Mouse (Mus musculus) hindbrain, embryonic 15.5 days (tissue): ENCODE results near the gene Zfp367. TPM values are rescaled to one million over a fixed set of nuclear protein-coding genes. Genes with fewer than 3 reads are reported as not detected.
A peak's percentile ranks its signal among the peaks of the same experiment; 100 is the strongest.

Experiments used
- ATAC-seq: fragments of 200-750 bp; cut with Nextera tagmentation; 2 replicates; pipeline ENCODE4 v1.8.0; 2017; ENCODE audit warnings: low read depth, moderate number of reproducible peaks, moderate TSS enrichment; ENCODE audit not compliant: low FRiP score
- H3K27ac ChIP-seq: fragments of 300-500 bp; sonication (generic); replicated peaks from 2 replicates; pipeline ENCODE4 v1.5.1; 2015; ENCODE audit warnings: mild to moderate bottlenecking, inconsistent platforms
- H3K27me3 ChIP-seq: fragments of 300-500 bp; sonication (generic); 2 replicates; pipeline ENCODE4 v1.6.1; 2015; ENCODE audit warnings: control low read depth, inconsistent platforms
- H3K36me3 ChIP-seq: fragments of 300-500 bp; sonication (generic); 2 replicates; pipeline ENCODE4 v1.6.1; 2015; ENCODE audit warnings: control low read depth, inconsistent platforms
- H3K4me1 ChIP-seq: fragments of 300-500 bp; sonication (generic); replicated peaks from 2 replicates; pipeline ENCODE4 v1.6.1; 2015; ENCODE audit warnings: control low read depth, inconsistent platforms
- H3K4me2 ChIP-seq: fragments of 300-500 bp; sonication (generic); 2 replicates; pipeline ENCODE4 v1.6.1; 2015; ENCODE audit warnings: moderate library complexity, mild to moderate bottlenecking, inconsistent platforms
- H3K4me3 ChIP-seq: fragments of 300-500 bp; sonication (generic); 2 replicates; pipeline ENCODE4 v1.5.1; 2015; ENCODE audit warnings: mild to moderate bottlenecking, inconsistent platforms
- H3K9ac ChIP-seq: fragments of 300-500 bp; sonication (generic); 2 replicates; pipeline ENCODE4 v1.6.1; 2015; ENCODE audit warnings: inconsistent platforms
- H3K9me3 ChIP-seq: fragments of 300-500 bp; sonication (generic); 2 replicates; pipeline ENCODE4 v1.6.1; 2016; ENCODE audit warnings: control low read depth, inconsistent platforms
- WGBS: fragments of 180-500 bp; shearing (Covaris S2); methylation state at CpG from one replicate; pipeline ENCODE4 v1.1.7; 2015; 5-methylcytosine and 5-hydroxymethylcytosine counted together
- polyA plus RNA-seq: library from polyadenylated mRNA; unstranded; fragments of >200 nt; fragmentation: Nextera tagmentation; extraction: Ambion mirVana; gene quantifications from 2 replicates; pipeline ENCODE4 v1.2.1, GENCODE M21; 2015

Zfp367 gene
- 6.4 and 7.7 TPM in 2 replicates for polyA plus RNA-seq

DNA sequence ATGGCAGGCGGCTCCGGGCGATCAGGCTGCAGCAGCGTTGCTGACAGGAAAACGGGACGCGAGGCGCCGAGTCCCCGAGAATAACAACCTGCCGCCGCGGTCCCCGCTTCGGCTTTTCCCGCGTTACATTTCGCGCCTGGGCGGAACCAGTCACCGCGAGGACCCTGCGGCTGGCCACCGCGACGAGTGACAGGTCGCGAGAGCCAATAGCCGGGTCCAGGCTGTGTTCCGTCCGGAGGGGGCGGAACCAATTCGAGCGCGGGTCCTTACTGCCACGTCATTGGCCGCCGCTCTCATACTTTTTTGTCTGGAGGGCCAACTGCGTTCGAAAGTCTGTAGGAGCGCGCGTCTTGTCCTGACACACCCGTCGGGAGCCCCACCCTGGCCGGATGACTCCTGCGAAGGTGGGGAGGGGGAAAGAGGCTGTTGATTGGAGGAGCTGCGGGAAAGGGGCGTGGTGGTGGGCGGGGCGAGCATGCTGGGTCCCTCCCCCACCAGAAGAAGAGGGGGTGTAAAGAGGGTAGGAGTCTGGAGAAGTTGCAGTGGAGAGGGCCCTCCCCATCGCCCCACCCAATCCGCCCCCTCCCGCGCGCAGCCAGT is at the start of gene Zfp367:
TSS of gene Zfp367 (minus strand) at position 120 of the 600 bp plus-strand sequence.
- WGBS = under 1% methylated on average over 53 of the region's 56 CpGs
- H3K9ac ChIP-seq = peak within 1 kb of the TSS; percentile 57
- H3K36me3 ChIP-seq = no peaks in the 10 kb centered on the region
- H3K4me1 ChIP-seq = peaks cover 16% of the 10 kb centered on the region
- H3K4me2 ChIP-seq = peak within 1 kb of the TSS; percentile 89
- ATAC-seq = peak; percentile 98
- H3K27me3 ChIP-seq = no peaks in the 10 kb centered on the region
- H3K4me3 ChIP-seq = peak within 1 kb of the TSS; percentile 74
- H3K27ac ChIP-seq = peak within 1 kb of the TSS; percentile 65
- H3K9me3 ChIP-seq = no peaks in the 10 kb centered on the region

DNA sequence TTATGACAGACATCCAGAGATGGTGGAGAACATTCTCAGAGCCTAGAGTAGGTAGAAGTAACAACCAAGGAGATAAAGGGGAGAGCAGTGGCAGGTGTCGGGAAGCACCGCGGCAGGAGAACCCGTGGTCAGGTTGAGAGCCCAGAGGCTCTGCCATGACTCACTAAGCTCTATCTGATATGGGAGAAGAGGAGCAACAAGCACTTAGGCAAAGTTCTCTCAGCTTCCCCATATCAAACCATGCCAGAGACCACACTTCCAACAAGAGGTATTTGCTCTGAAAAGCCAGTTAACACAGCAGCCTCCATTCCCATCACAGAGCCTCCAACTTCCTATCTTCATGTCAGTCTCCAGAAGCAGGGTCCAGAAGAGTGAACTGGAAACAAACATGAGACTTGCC is 47.9 kb upstream of the Zfp367 start:
- H3K9ac ChIP-seq = no peak overlapping the region
- H3K27ac ChIP-seq = no peak overlapping the region
- H3K27me3 ChIP-seq = no peaks in the 10 kb centered on the region
- H3K4me3 ChIP-seq = no peak overlapping the region
- H3K4me1 ChIP-seq = no peaks in the 10 kb centered on the region
- H3K36me3 ChIP-seq = no peaks in the 10 kb centered on the region
- H3K9me3 ChIP-seq = no peaks in the 10 kb centered on the region
- ATAC-seq = no peak
- 97% methylated on average over 4 of the region's 4 CpGs for WGBS
- no peak overlapping the region for H3K4me2 ChIP-seq

DNA sequence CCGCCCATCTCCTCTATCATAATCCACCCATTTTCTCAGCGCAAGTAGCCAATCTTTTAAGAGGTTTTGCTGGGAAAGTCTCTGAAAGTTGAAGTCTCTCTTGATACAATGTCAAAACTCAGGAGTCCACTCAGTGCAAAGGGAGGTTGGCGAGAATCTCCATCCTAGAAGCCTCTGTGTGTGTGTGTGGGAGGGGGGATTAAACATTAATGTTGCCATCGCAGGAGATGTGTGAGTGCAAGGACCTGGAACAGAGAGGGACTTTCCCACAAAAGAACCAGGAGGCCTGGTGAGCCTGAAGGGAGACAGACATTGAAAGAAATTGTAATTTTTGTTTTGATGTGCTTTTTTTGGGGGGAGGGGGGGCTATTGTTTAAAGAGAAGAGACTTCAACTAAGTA is 45.3 kb upstream of the Zfp367 start:
- Histone ChIP-seq H3K27me3 (no peaks in the 10 kb centered on the region), H3K9ac (no peak overlapping the region), H3K36me3 (no peaks in the 10 kb centered on the region), H3K9me3 (no peaks in the 10 kb centered on the region), H3K27ac (no peak overlapping the region), H3K4me3 (no peak overlapping the region), H3K4me2 (no peak overlapping the region), H3K4me1 (no peaks in the 10 kb centered on the region)
- 90% methylated on average over 4 of the region's 4 CpGs for WGBS
- ATAC-seq = no peak

DNA sequence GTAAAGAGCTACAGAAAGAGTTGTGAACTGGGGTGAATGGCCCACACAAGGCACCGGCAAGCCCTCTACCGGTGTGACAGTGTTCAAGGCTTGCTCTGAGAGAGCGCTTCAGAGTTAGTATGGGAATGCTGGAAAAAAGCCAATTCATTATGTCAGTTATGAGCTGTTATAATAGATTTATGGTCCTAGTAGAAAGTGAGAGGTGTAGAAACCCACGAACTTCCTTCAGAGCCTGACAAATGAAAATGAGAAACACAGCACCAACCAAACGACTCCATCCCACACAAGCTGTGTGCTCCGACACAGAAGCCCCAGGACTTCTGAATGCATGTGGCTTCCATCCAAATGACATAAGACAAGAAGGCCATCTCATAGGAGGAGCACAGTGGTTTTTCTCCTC is 44.9 kb upstream of the Zfp367 start:
- H3K4me3 ChIP-seq = no peak overlapping the region
- no peaks in the 10 kb centered on the region for H3K36me3 ChIP-seq
- ATAC-seq = no peak
- H3K4me1 ChIP-seq = no peaks in the 10 kb centered on the region
- H3K9ac ChIP-seq = no peak overlapping the region
- H3K27ac ChIP-seq = no peak overlapping the region
- WGBS = 89% methylated on average over 6 of the region's 6 CpGs
- no peak overlapping the region for H3K4me2 ChIP-seq
- H3K27me3 ChIP-seq = no peaks in the 10 kb centered on the region
- no peaks in the 10 kb centered on the region for H3K9me3 ChIP-seq

DNA sequence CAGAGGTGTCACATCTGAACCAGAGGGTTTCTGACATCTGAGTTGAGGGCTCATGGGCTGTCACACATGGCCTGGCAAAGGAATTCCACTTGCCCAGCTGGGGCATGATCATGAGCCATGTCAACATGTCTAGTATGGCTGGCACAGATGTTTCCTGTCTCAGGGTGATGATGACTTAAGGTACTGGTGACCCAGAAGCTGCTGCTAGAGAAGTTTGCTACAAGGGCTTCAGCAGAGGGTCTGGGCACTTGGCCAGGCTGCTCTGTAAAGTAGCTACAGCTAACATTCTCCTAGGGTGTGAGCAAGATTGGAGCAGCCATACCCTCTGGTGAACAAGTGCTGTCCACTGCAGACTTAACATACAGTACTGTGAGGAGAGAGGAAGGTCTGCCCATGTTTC is 34.1 kb upstream of the Zfp367 start:
- H3K36me3 ChIP-seq = peaks cover 49% of the 10 kb centered on the region
- no peaks in the 10 kb centered on the region for H3K9me3 ChIP-seq
- no peak for ATAC-seq
- H3K4me2 ChIP-seq = no peak overlapping the region
- no peaks in the 10 kb centered on the region for H3K27me3 ChIP-seq
- no peak overlapping the region for H3K9ac ChIP-seq
- H3K4me3 ChIP-seq = no peak overlapping the region
- no peak overlapping the region for H3K27ac ChIP-seq
- H3K4me1 ChIP-seq = no peaks in the 10 kb centered on the region

DNA sequence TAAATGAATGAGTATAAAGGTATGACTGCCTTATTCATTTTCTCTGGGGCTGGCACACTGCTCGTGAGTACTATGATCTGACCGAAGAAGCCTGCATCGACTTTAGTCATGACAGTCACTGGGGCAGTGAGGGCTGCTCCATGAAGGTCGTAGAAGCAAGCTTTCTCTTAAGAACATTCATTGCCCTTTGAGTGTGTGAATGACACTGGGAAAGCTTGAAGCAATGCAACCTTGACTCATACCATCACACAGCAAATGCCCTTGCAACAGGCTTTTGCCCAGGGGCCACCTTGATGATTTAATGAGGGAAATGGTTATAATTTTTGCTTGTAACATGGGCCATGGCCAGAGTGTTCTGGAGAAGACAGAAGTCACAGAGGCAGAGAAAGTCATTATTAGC is 33.5 kb upstream of the Zfp367 start:
- no peak overlapping the region for H3K9ac ChIP-seq
- no peak overlapping the region for H3K4me3 ChIP-seq

DNA sequence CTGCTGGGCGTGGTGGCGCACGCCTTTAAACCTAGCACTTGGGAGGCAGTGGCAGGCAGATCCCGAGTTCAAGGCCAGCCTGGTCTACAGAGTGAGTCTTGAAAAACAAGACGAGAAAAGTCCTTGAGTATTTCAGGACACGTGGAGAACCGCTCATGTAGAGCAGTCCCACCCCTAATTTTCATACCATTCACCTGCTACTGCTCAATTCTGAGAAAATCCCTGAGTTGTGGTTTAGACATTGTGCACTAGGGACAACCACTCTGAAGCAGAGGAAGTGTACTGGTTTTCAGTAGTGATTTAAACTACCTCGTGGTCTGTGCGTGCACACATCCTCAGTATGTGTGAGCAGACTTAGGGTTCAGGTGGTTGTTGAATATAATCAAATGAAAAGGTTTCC is 32.6 kb upstream of the Zfp367 start:
- Histone ChIP-seq H3K27ac (no peak overlapping the region), H3K27me3 (no peaks in the 10 kb centered on the region), H3K9me3 (no peaks in the 10 kb centered on the region), H3K4me2 (no peak overlapping the region), H3K4me1 (no peaks in the 10 kb centered on the region), H3K36me3 (peaks cover 52% of the 10 kb centered on the region), H3K9ac (no peak overlapping the region), H3K4me3 (no peak overlapping the region)
- no peak for ATAC-seq
- WGBS = 94% methylated on average over 9 of the region's 9 CpGs

More for the DNA sequence above, 33.5 kb upstream of the Zfp367 start:
- no peak overlapping the region for H3K4me2 ChIP-seq
- no peak overlapping the region for H3K27ac ChIP-seq
- H3K9me3 ChIP-seq = no peaks in the 10 kb centered on the region
- H3K27me3 ChIP-seq = no peaks in the 10 kb centered on the region
- peaks cover 52% of the 10 kb centered on the region for H3K36me3 ChIP-seq
- 91% methylated on average over 4 of the region's 4 CpGs for WGBS
- H3K4me1 ChIP-seq = no peaks in the 10 kb centered on the region
- ATAC-seq = no peak

DNA sequence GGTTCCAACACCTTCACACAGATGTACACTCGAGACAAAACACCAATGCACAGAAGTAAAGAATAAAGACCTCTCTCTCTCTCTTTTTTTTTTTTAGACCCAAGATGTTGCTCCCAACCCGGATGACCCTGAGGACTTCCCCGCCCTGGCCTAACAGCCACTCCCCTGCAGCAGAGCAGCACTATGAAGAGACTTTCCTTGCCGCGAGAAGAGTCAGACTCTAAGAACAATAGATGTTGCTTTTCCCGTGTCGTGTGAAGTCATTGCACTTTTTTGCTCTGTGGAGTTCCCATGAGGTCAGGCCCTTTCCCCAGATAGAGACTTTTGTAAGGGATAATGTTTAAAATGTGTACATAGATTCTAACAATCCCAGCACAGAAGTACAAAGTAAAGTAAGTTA is 32.2 kb upstream of the Zfp367 start:
- peaks cover 52% of the 10 kb centered on the region for H3K36me3 ChIP-seq
- no peaks in the 10 kb centered on the region for H3K4me1 ChIP-seq
- H3K27ac ChIP-seq = no peak overlapping the region
- H3K27me3 ChIP-seq = no peaks in the 10 kb centered on the region
- H3K4me2 ChIP-seq = no peak overlapping the region
- WGBS = 73% methylated on average over 7 of the region's 7 CpGs
- H3K9ac ChIP-seq = no peak overlapping the region
- no peaks in the 10 kb centered on the region for H3K9me3 ChIP-seq
- no peak overlapping the region for H3K4me3 ChIP-seq
- ATAC-seq = no peak

DNA sequence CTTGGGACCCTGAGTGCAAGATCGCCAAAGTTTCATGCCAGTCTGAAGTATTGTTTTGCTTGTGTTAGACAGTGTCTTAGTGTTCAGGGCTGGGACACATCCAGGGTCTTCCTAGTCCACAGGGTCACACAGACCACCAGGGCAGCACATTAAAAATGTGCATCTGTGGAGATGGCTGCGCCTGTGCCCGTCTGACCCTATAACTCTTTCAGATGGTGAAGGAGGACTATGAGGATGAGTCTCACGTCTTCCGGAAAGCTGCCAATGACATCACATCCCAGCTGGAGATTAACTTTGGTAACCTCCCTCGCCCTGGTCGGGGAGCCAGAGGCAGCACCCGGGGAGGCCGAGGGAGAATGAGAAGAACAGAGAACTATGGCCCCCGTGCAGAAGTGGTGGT is 31.4 kb upstream of the Zfp367 start:
- no peak overlapping the region for H3K27ac ChIP-seq
- no peak overlapping the region for H3K9ac ChIP-seq
- WGBS = 86% methylated on average over 10 of the region's 10 CpGs
- H3K9me3 ChIP-seq = no peaks in the 10 kb centered on the region
- no peaks in the 10 kb centered on the region for H3K27me3 ChIP-seq
- H3K4me3 ChIP-seq = no peak overlapping the region
- H3K4me1 ChIP-seq = no peaks in the 10 kb centered on the region
- H3K4me2 ChIP-seq = no peak overlapping the region
- H3K36me3 ChIP-seq = peaks cover 52% of the 10 kb centered on the region
- no peak for ATAC-seq

DNA sequence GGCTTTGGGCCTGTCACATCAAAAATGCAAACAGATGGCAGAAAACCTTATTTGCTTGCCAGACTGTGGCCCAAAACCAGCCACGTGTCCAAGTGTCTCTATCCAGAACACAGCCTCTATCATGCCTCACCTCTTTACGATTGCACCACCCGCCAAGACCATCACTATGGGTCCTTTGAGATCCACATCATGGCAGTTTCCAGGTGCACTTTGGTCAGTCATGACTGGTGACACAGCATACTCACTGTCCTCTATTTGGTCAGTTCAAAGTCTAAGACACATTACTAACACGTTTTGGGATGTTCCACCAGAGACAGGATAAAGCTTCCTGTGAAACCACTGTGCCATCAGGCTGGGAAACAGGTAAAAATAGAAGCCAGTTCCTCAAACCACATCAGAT is 30.6 kb upstream of the Zfp367 start:
- peaks cover 52% of the 10 kb centered on the region for H3K36me3 ChIP-seq
- no peak overlapping the region for H3K4me3 ChIP-seq
- no peaks in the 10 kb centered on the region for H3K4me1 ChIP-seq
- ATAC-seq = no peak
- no peaks in the 10 kb centered on the region for H3K27me3 ChIP-seq
- WGBS = 88% methylated on average over 4 of the region's 4 CpGs
- H3K4me2 ChIP-seq = no peak overlapping the region
- H3K9ac ChIP-seq = no peak overlapping the region
- H3K9me3 ChIP-seq = no peaks in the 10 kb centered on the region
- H3K27ac ChIP-seq = no peak overlapping the region

DNA sequence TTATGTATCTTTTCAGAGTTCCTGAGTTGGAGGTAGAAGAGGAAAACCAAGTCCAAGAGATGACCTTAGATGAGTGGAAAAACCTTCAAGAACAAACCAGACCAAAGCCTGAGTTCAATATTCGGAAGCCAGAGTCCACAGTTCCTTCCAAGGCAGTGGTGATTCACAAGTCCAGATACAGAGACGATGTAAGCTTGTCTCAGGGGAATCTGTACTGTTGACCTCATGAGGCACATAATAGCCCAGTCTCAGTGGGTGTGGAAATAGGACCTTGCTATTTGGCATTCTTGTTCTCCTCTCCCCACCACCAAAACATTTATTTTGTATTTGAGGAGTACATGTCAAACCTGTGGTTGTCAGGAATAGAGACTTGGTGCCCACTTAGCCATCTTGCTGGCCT is 29.1 kb upstream of the Zfp367 start:
- Histone ChIP-seq H3K4me3 (no peak overlapping the region), H3K36me3 (peaks cover 58% of the 10 kb centered on the region), H3K9ac (no peak overlapping the region), H3K27me3 (no peaks in the 10 kb centered on the region), H3K27ac (no peak overlapping the region), H3K9me3 (no peaks in the 10 kb centered on the region), H3K4me1 (no peaks in the 10 kb centered on the region), H3K4me2 (no peak overlapping the region)
- WGBS = 76% methylated on average over 2 of the region's 2 CpGs
- no peak for ATAC-seq

DNA sequence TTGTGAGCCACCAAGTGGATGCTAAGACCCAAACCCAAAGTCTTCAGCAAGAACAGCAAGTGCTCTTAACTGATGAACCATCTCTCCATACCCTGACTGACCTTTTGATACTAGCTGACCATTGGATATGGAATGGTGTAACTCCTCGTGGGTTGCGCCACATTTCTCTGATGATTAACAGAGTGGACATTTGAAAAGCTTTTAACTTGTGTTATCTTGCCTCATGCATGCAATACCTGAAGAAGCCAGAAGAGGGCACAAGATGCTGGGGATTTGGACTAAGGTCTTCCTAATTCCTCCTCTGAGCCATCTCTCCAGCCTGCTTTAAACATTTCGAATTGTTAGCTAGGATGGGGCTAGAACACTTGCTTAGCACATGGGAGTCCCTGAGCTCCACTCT is 27.9 kb upstream of the Zfp367 start:
- no peak for ATAC-seq

DNA sequence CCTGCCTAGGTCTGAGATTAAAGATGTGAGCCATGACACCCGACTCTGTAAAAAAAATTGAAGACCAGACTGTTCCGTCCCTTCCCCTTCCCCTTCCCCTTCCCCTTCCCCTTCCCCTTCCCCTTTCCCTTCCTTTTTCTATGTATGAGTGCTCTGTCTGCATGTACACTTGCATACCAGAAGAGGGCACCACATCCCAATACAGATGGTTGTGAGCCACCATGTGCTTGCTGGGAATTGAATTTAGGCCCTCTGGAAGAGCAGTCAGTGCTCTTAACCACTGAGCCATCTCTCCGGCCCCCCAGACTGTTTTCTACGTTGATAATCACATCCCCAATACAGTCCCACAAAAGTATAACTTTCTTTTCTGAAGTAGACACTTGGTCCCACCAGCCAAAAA is 27.3 kb upstream of the Zfp367 start:
- no peak overlapping the region for H3K4me3 ChIP-seq
- 89% methylated on average over 4 of the region's 4 CpGs for WGBS
- no peaks in the 10 kb centered on the region for H3K27me3 ChIP-seq
- H3K9me3 ChIP-seq = no peaks in the 10 kb centered on the region
- H3K36me3 ChIP-seq = peaks cover 52% of the 10 kb centered on the region
- H3K4me2 ChIP-seq = no peak overlapping the region
- H3K4me1 ChIP-seq = no peaks in the 10 kb centered on the region
- ATAC-seq = no peak
- no peak overlapping the region for H3K27ac ChIP-seq
- H3K9ac ChIP-seq = no peak overlapping the region

More for the DNA sequence above, 27.9 kb upstream of the Zfp367 start:
- Histone ChIP-seq H3K9me3 (no peaks in the 10 kb centered on the region), H3K27me3 (no peaks in the 10 kb centered on the region), H3K36me3 (peaks cover 56% of the 10 kb centered on the region), H3K9ac (no peak overlapping the region), H3K27ac (no peak overlapping the region), H3K4me2 (no peak overlapping the region), H3K4me3 (no peak overlapping the region), H3K4me1 (no peaks in the 10 kb centered on the region)
- 89% methylated on average over 3 of the region's 3 CpGs for WGBS
